ENCODE assay signal across 18 mouse cellular contexts in the genomic region with DNA sequence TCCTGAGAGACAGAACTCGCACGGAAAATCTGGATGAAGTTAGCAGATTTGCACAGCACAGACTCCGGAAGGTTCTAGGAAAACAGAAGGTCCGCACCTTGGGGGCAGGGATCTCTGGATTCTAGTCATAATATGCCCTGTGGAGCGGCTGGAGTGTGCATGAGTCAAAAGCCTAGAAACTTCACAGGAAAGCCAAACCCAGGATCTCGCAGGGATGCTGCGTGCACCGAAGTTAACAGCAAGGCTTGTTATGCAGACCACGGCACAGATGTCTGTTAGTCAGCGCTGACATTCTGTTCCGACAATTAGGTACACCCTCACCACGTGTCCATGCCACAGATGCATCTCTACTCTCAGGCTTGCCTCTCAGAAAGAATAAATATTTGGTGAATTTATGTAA.
DNase-seq lines count a peak whose midpoint lies in the region; ATAC-seq and TF ChIP-seq lines count a peak whose summit lies in the region.
"Had no signal": no experiment of that assay in that cellular context is flagged by ENCODE, and none has a peak within 500 bp of the region (broad histone marks: within the 10 kb centered on the region; RNA-seq: fewer than 3 reads in every experiment).

No protein-coding gene starts in this region.

- no peak for TF ChIP-seq POLR2A in embryonic fibroblast, embryonic 13.5 days (IDR thresholded peaks at IDR 0.05; ENCODE audit: low read depth, low read length)

- ATAC-seq in forebrain, embryonic 14.5 days: peak; percentile 34; the same call in 1 of the 2 replicates
- no peak for ATAC-seq in forebrain, embryonic 11.5 days (replicated peaks; ENCODE audit: low FRiP score)
- ATAC-seq: intestine, embryonic 16.5 days had no signal

- no peaks in the 10 kb centered on the region for H3K27me3 ChIP-seq in forebrain, embryonic 14.5 days (replicated peaks; ENCODE audit: control insufficient read depth, insufficient read depth, low read length)
- H3K27me3 ChIP-seq in forebrain, embryonic 11.5 days (ENCODE audit: control insufficient read depth, insufficient read depth, low read length): no peaks in the 10 kb centered on the region
- H3K27me3 ChIP-seq: limb, embryonic 12.5 days; neural tube, embryonic 13.5 days had no signal

- H3K36me3 ChIP-seq in forebrain, embryonic 14.5 days (ENCODE audit: control insufficient read depth, insufficient read depth, low read length): no peaks in the 10 kb centered on the region
- H3K36me3 ChIP-seq in forebrain, embryonic 11.5 days (ENCODE audit: control insufficient read depth, insufficient read depth, low read length): no peaks in the 10 kb centered on the region
- H3K36me3 ChIP-seq: G1E; heart, embryonic 10.5 days; limb, embryonic 12.5 days; neural tube, embryonic 13.5 days had no signal

- H3K27ac ChIP-seq in forebrain, embryonic 14.5 days (ENCODE audit: low read depth, low read length): no peak overlapping the region
- no peak overlapping the region for H3K27ac ChIP-seq in forebrain, embryonic 11.5 days (ENCODE audit: low read depth, low read length)
- peak overlapping the region; percentile 72 for H3K27ac ChIP-seq in embryonic fibroblast, embryonic 13.5 days (ENCODE audit: insufficient read depth, low read length)
- H3K27ac ChIP-seq in gastrocnemius, adult 2 months: no peak overlapping the region
- H3K27ac ChIP-seq: heart, embryonic 10.5 days; limb, embryonic 12.5 days; macrophage; neural tube, embryonic 13.5 days had no signal

- H3K4me3 ChIP-seq in forebrain, embryonic 14.5 days (ENCODE audit: low read depth, low read length): no peak overlapping the region
- H3K4me3 ChIP-seq in forebrain, embryonic 11.5 days (ENCODE audit: low read depth, low read length): no peak overlapping the region
- H3K4me3 ChIP-seq in embryonic fibroblast, embryonic 13.5 days (ENCODE audit: insufficient read depth, low read length): no peak overlapping the region
- no peak overlapping the region for H3K4me3 ChIP-seq in gastrocnemius, adult 2 months
- H3K4me3 ChIP-seq: heart, embryonic 10.5 days; limb, embryonic 12.5 days; neural tube, embryonic 13.5 days had no signal

- H3K4me1 ChIP-seq in forebrain, embryonic 14.5 days (ENCODE audit: control insufficient read depth, insufficient read depth, low read length): 0 out of 2 replicates have a peak, but pooled peaks cover 4% of the 10 kb centered on the region
- H3K4me1 ChIP-seq in forebrain, embryonic 11.5 days (replicated peaks; ENCODE audit: control insufficient read depth, insufficient read depth, low read length): no peaks in the 10 kb centered on the region
- peaks cover 2% of the 10 kb centered on the region for H3K4me1 ChIP-seq in embryonic fibroblast, embryonic 13.5 days (ENCODE audit: control insufficient read depth, insufficient read depth, low read length)
- H3K4me1 ChIP-seq: heart, embryonic 10.5 days; limb, embryonic 12.5 days; neural tube, embryonic 13.5 days had no signal

- intact Hi-C loops in heart, postnatal 14 days (cut with DNase I): no loop called here
- intact Hi-C loops in gastrocnemius, adult 2 months (cut with DNase I): no loop called here

- H3K4me2 ChIP-seq in forebrain, embryonic 14.5 days (ENCODE audit: low read length): no peak overlapping the region
- H3K4me2 ChIP-seq in forebrain, embryonic 11.5 days (ENCODE audit: low read depth, low read length, severe bottlenecking): no peak overlapping the region
- H3K4me2 ChIP-seq: limb, embryonic 12.5 days; neural tube, embryonic 13.5 days had no signal

- TF ChIP-seq CTCF in embryonic fibroblast, embryonic 13.5 days (IDR thresholded peaks at IDR 0.05; ENCODE audit: borderline replicate concordance, insufficient read depth, low read length): no peak
- no peak for TF ChIP-seq CTCF in gastrocnemius, adult 2 months (IDR thresholded peaks at IDR 0.05)

- WGBS in forebrain, embryonic 14.5 days: 77% methylated on average over 12 of the region's 12 CpGs
- WGBS in forebrain, embryonic 11.5 days: 91% methylated on average over 12 of the region's 12 CpGs

- peak; percentile 41 for DNase-seq in forebrain, embryonic 14.5 days (ENCODE audit: low spot score)
- no peak for DNase-seq in forebrain, embryonic 11.5 days (ENCODE audit: low spot score)
- peak; percentile 37 for DNase-seq in right cerebral cortex, adult 18-20 months
- DNase-seq in right cerebral cortex, postnatal 4 days: no peak
- DNase-seq in telencephalon, adult 2 months (ENCODE audit: low read depth, low spot score): peak; percentile 55
- no peak for DNase-seq in heart, postnatal 14 days
- no peak for DNase-seq in gastrocnemius, adult 2 months
- DNase-seq: kidney, postnatal 14 days; midbrain, embryonic 14.5 days; retina, postnatal 1 day; thymus, adult 2 months had no signal

- H3K9me3 ChIP-seq in forebrain, embryonic 14.5 days (replicated peaks; ENCODE audit: control insufficient read depth, low read length): no peaks in the 10 kb centered on the region
- H3K9me3 ChIP-seq in forebrain, embryonic 11.5 days (ENCODE audit: control insufficient read depth, low read length): no peaks in the 10 kb centered on the region
- H3K9me3 ChIP-seq: heart, embryonic 10.5 days; limb, embryonic 12.5 days; neural tube, embryonic 13.5 days had no signal

- no peak overlapping the region for H3K9ac ChIP-seq in forebrain, embryonic 14.5 days (ENCODE audit: low read length)
- no peak overlapping the region for H3K9ac ChIP-seq in forebrain, embryonic 11.5 days (ENCODE audit: low read length)
- H3K9ac ChIP-seq: limb, embryonic 12.5 days; neural tube, embryonic 13.5 days had no signal

Comparison
In these comparisons a context has a peak if more than half of its experiments do, and no peak if none do; other contexts are left out.
1. DNase-seq: peak in forebrain, embryonic 14.5 days (single experiment), right cerebral cortex, adult 18-20 months (single experiment) and telencephalon, adult 2 months (single experiment); none in forebrain, embryonic 11.5 days (single experiment), right cerebral cortex, postnatal 4 days (single experiment), heart, postnatal 14 days (0 of 2) and gastrocnemius, adult 2 months (single experiment).